19 mouse cellular contexts compared by ENCODE assay signal in the genomic region with DNA sequence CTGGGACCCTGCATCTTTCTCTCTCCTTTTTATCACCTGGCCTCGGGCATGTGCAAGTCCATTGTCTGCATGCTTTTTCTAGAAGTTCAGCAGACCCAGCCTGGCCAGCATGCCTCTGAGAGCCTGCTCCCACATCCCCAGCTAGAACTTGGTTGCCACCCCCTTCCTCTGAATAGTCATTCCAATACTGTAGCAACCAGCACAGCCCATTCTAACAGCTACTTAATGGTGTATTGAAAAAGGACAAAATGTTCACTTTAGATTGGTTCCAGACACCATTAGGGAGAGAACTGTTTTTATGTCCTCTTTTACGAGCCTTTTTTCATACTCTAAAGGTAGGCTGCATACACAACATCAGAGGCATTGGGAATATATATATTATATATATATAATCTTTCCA.
"Had no signal": no experiment of that assay in that cellular context is flagged by ENCODE, and none has a peak within 500 bp of the region (broad histone marks: within the 10 kb centered on the region; RNA-seq: fewer than 3 reads in every experiment).

No protein-coding gene starts in this region.

- H3K9ac ChIP-seq: lung, embryonic 14.5 days; midbrain, embryonic 12.5 days; neural tube, embryonic 13.5 days; neural tube, embryonic 15.5 days had no signal

- H3K9me3 ChIP-seq: midbrain, embryonic 10.5 days; midbrain, embryonic 12.5 days; neural tube, embryonic 13.5 days; neural tube, embryonic 15.5 days had no signal

- H3K4me3 ChIP-seq: midbrain, embryonic 10.5 days; midbrain, embryonic 12.5 days; myocyte; neural tube, embryonic 13.5 days; neural tube, embryonic 15.5 days had no signal

- H3K4me2 ChIP-seq: lung, embryonic 14.5 days; midbrain, embryonic 12.5 days; neural tube, embryonic 13.5 days; neural tube, embryonic 15.5 days had no signal

- H3K36me3 ChIP-seq: midbrain, embryonic 10.5 days; midbrain, embryonic 12.5 days; neural tube, embryonic 13.5 days; neural tube, embryonic 15.5 days had no signal

- ATAC-seq: midbrain, embryonic 16.5 days had no signal

- H3K27ac ChIP-seq: midbrain, embryonic 10.5 days; midbrain, embryonic 12.5 days; neural tube, embryonic 13.5 days; neural tube, embryonic 15.5 days had no signal

- DNase-seq: lung, adult 18-20 months; lung, embryonic 14.5 days; lung, postnatal 10 days; lung, postnatal 4 days; midbrain, embryonic 14.5 days; retina, postnatal 1 day; right cerebral cortex, adult 18-20 months; right cerebral cortex, postnatal 25 days; right cerebral cortex, postnatal 4 days; spleen, adult 18-20 months; thymus, adult 2 months; thymus, postnatal 25 days; thymus, postnatal 4 days had no signal

- H3K27me3 ChIP-seq: midbrain, embryonic 12.5 days; neural tube, embryonic 13.5 days; neural tube, embryonic 15.5 days had no signal

- H3K4me1 ChIP-seq: midbrain, embryonic 10.5 days; neural tube, embryonic 13.5 days had no signal
